Mouse (Mus musculus) limb, embryonic 13.5 days (tissue): ENCODE measurements around the gene Htt. TPM values are rescaled to one million over a fixed set of nuclear protein-coding genes. Genes with fewer than 3 reads are reported as not detected.

Experiments used
- ATAC-seq: fragments of 200-750 bp; cut with Nextera tagmentation; 2 replicates; pipeline ENCODE4 v1.8.0; 2017; ENCODE audit warnings: low read depth, moderate number of reproducible peaks, moderate TSS enrichment; ENCODE audit not compliant: low FRiP score
- H3K27ac ChIP-seq: fragments of 300-500 bp; sonication (generic); 2 replicates; pipeline ENCODE4 v1.5.1; 2015; ENCODE audit warnings: inconsistent platforms, mild to moderate bottlenecking, moderate library complexity
- H3K27me3 ChIP-seq: fragments of 300-500 bp; sonication (generic); 2 replicates; pipeline ENCODE4 v1.6.1; 2015; ENCODE audit warnings: mild to moderate bottlenecking, inconsistent platforms
- H3K36me3 ChIP-seq: fragments of 300-500 bp; sonication (generic); 2 replicates; pipeline ENCODE4 v1.6.1; 2015; ENCODE audit warnings: inconsistent platforms, mild to moderate bottlenecking, moderate library complexity
- H3K4me1 ChIP-seq: fragments of 300-500 bp; sonication (generic); 2 replicates; pipeline ENCODE4 v1.6.1; 2015; ENCODE audit warnings: inconsistent platforms
- H3K4me2 ChIP-seq: fragments of 300-500 bp; sonication (generic); replicated peaks from 2 replicates; pipeline ENCODE4 v1.6.1; 2015; ENCODE audit warnings: inconsistent platforms, mild to moderate bottlenecking, moderate library complexity
- H3K4me3 ChIP-seq: fragments of 300-500 bp; sonication (generic); 2 replicates; pipeline ENCODE4 v1.5.1; 2015; ENCODE audit warnings: moderate library complexity, mild to moderate bottlenecking, inconsistent platforms
- H3K9ac ChIP-seq: fragments of 300-500 bp; sonication (generic); 2 replicates; pipeline ENCODE4 v1.6.1; 2015; ENCODE audit warnings: mild to moderate bottlenecking, inconsistent platforms
- H3K9me3 ChIP-seq: fragments of 300-500 bp; sonication (generic); 2 replicates; pipeline ENCODE4 v1.6.1; 2016; ENCODE audit warnings: inconsistent platforms
- WGBS: fragments of 180-500 bp; shearing (Covaris S2); methylation state at CpG from one replicate; pipeline ENCODE4 v1.1.7; 2015; 5-methylcytosine and 5-hydroxymethylcytosine counted together
- polyA plus RNA-seq: library from polyadenylated mRNA; unstranded; fragments of >200 nt; fragmentation: Nextera tagmentation; extraction: Ambion mirVana; gene quantifications from 2 replicates; pipeline ENCODE4 v1.2.1, GENCODE M21; 2015

Htt gene
- polyA plus RNA-seq, 1 experiment from 2014 or later: 15.2 TPM

DNA sequence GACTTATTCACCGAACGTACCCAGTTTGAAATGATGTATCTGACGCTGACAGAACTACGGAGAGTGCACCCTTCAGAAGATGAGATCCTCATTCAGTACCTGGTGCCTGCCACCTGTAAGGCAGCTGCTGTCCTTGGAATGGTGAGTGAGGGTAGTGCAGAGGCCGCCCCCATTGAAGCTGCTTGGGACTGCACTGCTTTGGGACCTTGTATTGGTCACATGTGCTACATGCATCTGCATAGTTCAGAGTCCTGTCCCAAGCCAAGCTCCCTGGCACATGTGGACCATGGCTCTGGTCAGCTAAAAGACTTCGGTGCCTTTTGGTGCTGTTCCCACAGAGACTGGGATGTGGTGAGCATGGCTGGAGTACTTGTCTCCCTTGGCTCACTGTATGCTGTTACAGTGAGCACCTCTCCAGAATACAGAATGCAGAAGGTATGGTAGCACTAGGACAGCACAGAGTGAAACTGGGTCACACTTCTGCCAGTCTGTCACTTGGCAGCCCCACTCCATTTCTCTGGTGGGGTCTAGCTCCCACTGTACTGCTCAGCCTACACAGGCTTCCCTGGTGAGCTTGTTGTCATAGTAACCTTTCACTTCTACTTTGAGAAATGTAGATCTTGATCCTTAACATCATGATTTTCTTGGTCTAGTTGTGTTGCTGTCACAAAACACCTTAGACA lies 138.4 kb downstream of the Htt start:
- Histone ChIP-seq H3K27ac (no peak overlapping the region), H3K9me3 (no peaks in the 10 kb centered on the region), H3K4me3 (no peak overlapping the region), H3K36me3 (peaks cover 94% of the 10 kb centered on the region), H3K4me2 (no peak overlapping the region), H3K9ac (no peak overlapping the region), H3K27me3 (no peaks in the 10 kb centered on the region), H3K4me1 (no peaks in the 10 kb centered on the region)
- WGBS: 92% methylated on average over 6 of the region's 6 CpGs
- ATAC-seq: no peak

GRCm38 (mm10) chr5:34902371-34902770 lies 140.8 kb downstream of the Htt start:
- Histone ChIP-seq H3K27ac (no peak overlapping the region), H3K36me3 (peaks cover 94% of the 10 kb centered on the region), H3K27me3 (no peaks in the 10 kb centered on the region), H3K9me3 (no peaks in the 10 kb centered on the region), H3K9ac (no peak overlapping the region), H3K4me2 (no peak overlapping the region), H3K4me1 (no peaks in the 10 kb centered on the region), H3K4me3 (no peak overlapping the region)
- no peak for ATAC-seq

- Histone ChIP-seq H3K4me2 (no peak overlapping the region), H3K4me1 (no peaks in the 10 kb centered on the region), H3K27ac (no peak overlapping the region), H3K36me3 (peaks cover 94% of the 10 kb centered on the region), H3K27me3 (no peaks in the 10 kb centered on the region), H3K9me3 (no peaks in the 10 kb centered on the region), H3K4me3 (no peak overlapping the region), H3K9ac (no peak overlapping the region)
- ATAC-seq: no peak
- WGBS: 87% methylated on average over 5 of the region's 5 CpGs
Measured at GRCm38 (mm10) chr5:34902811-34903385, 141.4 kb downstream of the Htt start.

- H3K4me2 ChIP-seq: no peak overlapping the region
- no peak for ATAC-seq
- no peaks in the 10 kb centered on the region for H3K9me3 ChIP-seq
- H3K36me3 ChIP-seq: peaks cover 93% of the 10 kb centered on the region
- no peak overlapping the region for H3K27ac ChIP-seq
- no peak overlapping the region for H3K9ac ChIP-seq
- H3K4me3 ChIP-seq: no peak overlapping the region
- H3K4me1 ChIP-seq: peaks cover 2% of the 10 kb centered on the region; the same call in 1 of the 2 replicates
- H3K27me3 ChIP-seq: no peaks in the 10 kb centered on the region
Measured at GRCm38 (mm10) chr5:34904412-34904811, 142.9 kb downstream of the Htt start.

- Histone ChIP-seq H3K36me3 (peaks cover 85% of the 10 kb centered on the region), H3K27ac (no peak overlapping the region), H3K4me2 (no peak overlapping the region), H3K9me3 (no peaks in the 10 kb centered on the region), H3K9ac (no peak overlapping the region), H3K27me3 (no peaks in the 10 kb centered on the region), H3K4me1 (peaks cover 4% of the 10 kb centered on the region; the same call in 1 of the 2 replicates), H3K4me3 (no peak overlapping the region)
- ATAC-seq: peak; percentile 38; the same call in 1 of the 2 replicates
- 95% methylated on average over 4 of the region's 4 CpGs for WGBS
Measured at GRCm38 (mm10) chr5:34907230-34907629, 145.7 kb downstream of the Htt start.

DNA sequence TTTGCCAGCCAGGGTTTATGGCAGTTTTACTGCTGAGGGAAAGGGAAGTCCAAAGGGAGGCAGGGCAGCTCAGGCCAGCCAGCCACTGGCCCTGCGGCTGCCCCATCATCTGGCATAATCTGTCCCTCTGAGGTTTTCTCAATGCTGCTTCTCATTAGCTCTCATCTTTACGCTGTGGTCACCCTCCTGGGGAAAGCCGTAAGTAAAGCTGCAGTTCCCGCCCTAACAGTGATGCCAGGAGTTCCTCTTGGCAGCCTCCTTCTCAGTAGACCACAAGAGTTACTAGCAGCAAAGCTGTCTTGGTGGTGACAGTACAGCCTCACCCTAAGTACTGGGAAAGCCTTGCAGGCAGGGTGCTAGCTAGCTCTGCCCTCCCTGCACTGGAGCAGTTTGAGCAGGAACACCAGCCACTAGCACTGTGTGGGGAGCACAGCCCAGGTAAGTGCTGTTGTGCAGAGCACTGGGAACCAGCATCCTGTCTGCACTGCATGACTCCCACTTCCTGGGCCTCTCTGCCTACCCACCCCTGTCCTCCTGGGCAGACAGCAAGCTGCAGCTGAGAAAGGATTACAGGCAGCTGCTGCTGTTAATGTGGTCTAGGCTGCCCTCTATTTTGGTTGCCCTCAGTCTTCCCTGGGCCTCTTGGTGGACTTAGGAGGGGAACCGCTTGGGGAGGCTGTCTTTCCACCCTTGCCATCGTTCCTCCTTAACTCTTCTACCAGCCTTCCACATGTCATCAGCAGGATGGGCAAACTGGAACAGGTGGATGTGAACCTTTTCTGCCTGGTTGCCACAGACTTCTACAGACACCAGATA lies 146.6 kb downstream of the Htt start, which contains the start of gene Msantd1:
Msantd1 (plus strand) TSS at position 103 of the 816 bp plus-strand sequence.
- no peak for ATAC-seq
- H3K4me3 ChIP-seq: no peak within 1 kb of the TSS
- no peak within 1 kb of the TSS for H3K4me2 ChIP-seq
- peaks cover 76% of the 10 kb centered on the region for H3K36me3 ChIP-seq
- no peak within 1 kb of the TSS for H3K9ac ChIP-seq
- peaks cover 4% of the 10 kb centered on the region; the same call in 1 of the 2 replicates for H3K4me1 ChIP-seq
- H3K27me3 ChIP-seq: no peaks in the 10 kb centered on the region
- no peaks in the 10 kb centered on the region for H3K9me3 ChIP-seq
- H3K27ac ChIP-seq: no peak within 1 kb of the TSS
- WGBS: 72% methylated on average over 6 of the region's 6 CpGs

- Histone ChIP-seq H3K9ac (no peak overlapping the region), H3K9me3 (no peaks in the 10 kb centered on the region), H3K4me3 (no peak overlapping the region), H3K36me3 (peaks cover 70% of the 10 kb centered on the region), H3K4me1 (peaks cover 4% of the 10 kb centered on the region; the same call in 1 of the 2 replicates), H3K27ac (no peak overlapping the region), H3K4me2 (no peak overlapping the region), H3K27me3 (no peaks in the 10 kb centered on the region)
- 70% methylated on average over 9 of the region's 9 CpGs for WGBS
- 0 out of 2 replicates have a peak, but pooled peaks have one; percentile 21 for ATAC-seq
Measured at GRCm38 (mm10) chr5:34908726-34909633, 147.4 kb downstream of the Htt start.

- H3K4me3 ChIP-seq: no peak overlapping the region
- H3K27me3 ChIP-seq: no peaks in the 10 kb centered on the region
- WGBS: 95% methylated on average over 1 of the region's 1 CpGs
- peaks cover 4% of the 10 kb centered on the region; the same call in 1 of the 2 replicates for H3K4me1 ChIP-seq
- H3K9ac ChIP-seq: no peak overlapping the region
- H3K9me3 ChIP-seq: no peaks in the 10 kb centered on the region
- H3K4me2 ChIP-seq: no peak overlapping the region
- ATAC-seq: no peak
- peaks cover 61% of the 10 kb centered on the region for H3K36me3 ChIP-seq
- H3K27ac ChIP-seq: no peak overlapping the region
Measured at GRCm38 (mm10) chr5:34909634-34910503, 148.3 kb downstream of the Htt start.

DNA sequence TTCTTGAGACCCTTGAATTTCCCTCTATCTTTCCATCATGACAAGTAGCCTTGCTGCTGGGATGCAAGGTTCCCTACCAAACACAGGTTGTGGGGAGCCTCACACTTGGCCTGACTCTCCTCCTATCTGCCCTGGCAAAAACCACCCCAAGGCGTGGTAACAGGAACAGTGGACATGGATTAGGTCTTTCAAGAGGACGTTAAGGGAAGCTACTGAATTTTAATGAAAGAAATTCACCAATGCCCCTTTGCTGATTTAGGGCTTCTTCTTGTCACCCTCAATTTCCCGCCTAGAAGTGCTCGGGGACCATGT lies 148.9 kb downstream of the Htt start:
- Histone ChIP-seq H3K36me3 (peaks cover 55% of the 10 kb centered on the region), H3K9me3 (no peaks in the 10 kb centered on the region), H3K9ac (no peak overlapping the region), H3K27ac (no peak overlapping the region), H3K4me1 (peaks cover 4% of the 10 kb centered on the region; the same call in 1 of the 2 replicates), H3K27me3 (no peaks in the 10 kb centered on the region), H3K4me3 (no peak overlapping the region), H3K4me2 (no peak overlapping the region)
- no peak for ATAC-seq
- WGBS: 79% methylated on average over 4 of the region's 4 CpGs

DNA sequence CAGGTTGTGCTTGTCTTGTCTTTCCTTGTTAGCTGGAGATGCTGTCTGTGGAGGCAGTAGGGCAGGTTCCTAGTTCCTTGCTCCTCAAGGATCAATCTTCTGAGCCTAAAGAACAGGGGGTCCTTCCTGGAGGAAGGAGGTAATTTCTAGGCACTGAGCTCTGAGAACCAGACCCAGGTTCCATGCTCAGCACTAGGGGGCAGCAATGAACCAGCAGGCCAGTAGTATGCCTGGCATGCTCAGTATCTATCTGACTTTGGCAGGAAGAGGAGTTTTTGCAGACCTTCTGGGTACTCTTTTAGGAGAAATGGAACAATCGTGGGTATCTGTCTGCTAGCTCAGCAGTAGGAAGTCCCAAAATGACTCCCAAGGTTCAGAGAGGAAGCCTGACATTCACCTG lies 154.3 kb downstream of the Htt start:
- H3K4me1 ChIP-seq: peaks cover 12% of the 10 kb centered on the region; the same call in 1 of the 2 replicates
- WGBS: 15% methylated on average over 1 of the region's 1 CpGs
- H3K4me3 ChIP-seq: no peak overlapping the region
- H3K27ac ChIP-seq: no peak overlapping the region
- H3K4me2 ChIP-seq: no peak overlapping the region
- peaks cover 3% of the 10 kb centered on the region for H3K36me3 ChIP-seq
- no peaks in the 10 kb centered on the region for H3K27me3 ChIP-seq
- H3K9me3 ChIP-seq: no peaks in the 10 kb centered on the region
- H3K9ac ChIP-seq: no peak overlapping the region
- peak; percentile 73; the same call in 1 of the 2 replicates for ATAC-seq

GRCm38 (mm10) chr5:34917234-34917655 lies 155.7 kb downstream of the Htt start:
- Histone ChIP-seq H3K4me3 (no peak overlapping the region), H3K9ac (peak overlapping the region; percentile 43; the same call in 1 of the 2 replicates), H3K4me2 (no peak overlapping the region), H3K4me1 (peaks cover 12% of the 10 kb centered on the region; the same call in 1 of the 2 replicates), H3K27ac (no peak overlapping the region), H3K27me3 (no peaks in the 10 kb centered on the region), H3K9me3 (no peaks in the 10 kb centered on the region), H3K36me3 (no peaks in the 10 kb centered on the region)
- no peak for ATAC-seq
- 54% methylated on average over 10 of the region's 10 CpGs for WGBS
